Mouse (Mus musculus): ENCODE data around the gene Ppp4r1.

- no peak for TF ChIP-seq CTCF (conservative IDR thresholded peaks at IDR 0.05; ENCODE audit: low read length)
- no peak for TF ChIP-seq POU5F1 (IDR thresholded peaks at IDR 0.05; ENCODE audit: borderline replicate concordance, low read length)
Measured at GRCm38 (mm10) chr17:65737175-65737574, 45.2 kb upstream of the Ppp4r1 start.
